Mouse (Mus musculus): ENCODE measurements around the gene Tfe3. TPM values are rescaled to one million over a fixed set of nuclear protein-coding genes. Genes with fewer than 3 reads are reported as not detected.
"Not testable (repeated sequence)": the region's sequence is repeated elsewhere in the genome, so short reads cannot be mapped to it uniquely, and the experiment has no call there.

Tfe3 gene
- 17.3 and 18.2 TPM in 2 replicates for polyA plus RNA-seq (2015; fragmentation: Nextera tagmentation; extraction: Ambion mirVana)

GRCm38 (mm10) chrX:7762137-7762920 lies at the start of gene Tfe3:
Gene Tfe3, plus strand, starts transcription at chrX:7762560.
- Histone ChIP-seq H3K27ac (replicated peaks) (peak within 1 kb of the TSS; percentile 89), H3K9me3 (ENCODE audit: control insufficient read depth, low read length) (no peaks in the 10 kb centered on the region), H3K4me2 (replicated peaks; ENCODE audit: low read depth) (peak within 1 kb of the TSS; percentile 61), H3K36me3 (ENCODE audit: control insufficient read depth, insufficient read depth, low read length) (no peaks in the 10 kb centered on the region), H3K27me3 (ENCODE audit: control insufficient read depth, insufficient read depth, low read length) (no peaks in the 10 kb centered on the region), H3K4me3 (ENCODE audit: low read depth, low read length) (peak within 1 kb of the TSS; percentile 54), H3K9ac (ENCODE audit: low read length) (peak within 1 kb of the TSS; percentile 71), H3K4me1 (replicated peaks; ENCODE audit: control insufficient read depth, insufficient read depth) (no peaks in the 10 kb centered on the region)
- DNase-seq (ENCODE audit: low spot score) (peak; percentile 92), ATAC-seq (ENCODE audit: low FRiP score, low TSS enrichment) (peak; percentile 98)
- 22% methylated on average over 35 of the region's 38 CpGs for WGBS
- TF ChIP-seq EP300 (optimal IDR thresholded peaks at IDR 0.05) (no peak), CTCF (IDR thresholded peaks at IDR 0.05; ENCODE audit: low read depth) (0 out of 2 replicates have a peak, but pooled peaks have one; percentile 4)

GRCm38 (mm10) chrX:7713764-7714134 lies 48.6 kb upstream of the Tfe3 start:
- not testable (repeated sequence) for DNase-seq (ENCODE audit: low spot score); H3K36me3 ChIP-seq (ENCODE audit: control insufficient read depth, insufficient read depth, low read length); H3K27ac ChIP-seq (replicated peaks); ATAC-seq (ENCODE audit: low FRiP score, low TSS enrichment); H3K9me3 ChIP-seq (ENCODE audit: control insufficient read depth, low read length); H3K27me3 ChIP-seq (ENCODE audit: control insufficient read depth, insufficient read depth, low read length); H3K4me1 ChIP-seq (replicated peaks; ENCODE audit: control insufficient read depth, insufficient read depth)
- peak overlapping the region; percentile 38; the same call in 1 of the 2 replicates for H3K9ac ChIP-seq (ENCODE audit: low read length)
- peak overlapping the region; percentile 28 for H3K4me3 ChIP-seq (ENCODE audit: low read depth, low read length)
- H3K4me2 ChIP-seq (replicated peaks; ENCODE audit: low read depth), result peak overlapping the region; percentile 43
- WGBS, result 19% methylated on average over 4 of the region's 12 CpGs

GRCm38 (mm10) chrX:7714135-7714899 lies 48.0 kb upstream of the Tfe3 start, which contains the start of gene Wdr45:
Gene Wdr45, plus strand, starts transcription at chrX:7714333.
- Histone ChIP-seq H3K4me3 (ENCODE audit: low read depth, low read length) (peak within 1 kb of the TSS; percentile 28), H3K9ac (ENCODE audit: low read length) (peak within 1 kb of the TSS; percentile 38; the same call in 1 of the 2 replicates), H3K4me2 (replicated peaks; ENCODE audit: low read depth) (peak within 1 kb of the TSS; percentile 43)
- ATAC-seq (ENCODE audit: low FRiP score, low TSS enrichment) (peak; percentile 97), DNase-seq (ENCODE audit: low spot score) (peak; percentile 91)
- not testable (repeated sequence) for H3K36me3 ChIP-seq (ENCODE audit: control insufficient read depth, insufficient read depth, low read length); H3K4me1 ChIP-seq (replicated peaks; ENCODE audit: control insufficient read depth, insufficient read depth); H3K27ac ChIP-seq (replicated peaks); H3K9me3 ChIP-seq (ENCODE audit: control insufficient read depth, low read length); H3K27me3 ChIP-seq (ENCODE audit: control insufficient read depth, insufficient read depth, low read length)
- 12% methylated on average over 37 of the region's 60 CpGs for WGBS

GRCm38 (mm10) chrX:7716058-7716457 lies 46.3 kb upstream of the Tfe3 start:
- not testable (repeated sequence) for DNase-seq (ENCODE audit: low spot score); H3K27me3 ChIP-seq (ENCODE audit: control insufficient read depth, insufficient read depth, low read length); ATAC-seq (ENCODE audit: low FRiP score, low TSS enrichment); H3K4me1 ChIP-seq (replicated peaks; ENCODE audit: control insufficient read depth, insufficient read depth); H3K36me3 ChIP-seq (ENCODE audit: control insufficient read depth, insufficient read depth, low read length); H3K9me3 ChIP-seq (ENCODE audit: control insufficient read depth, low read length); H3K4me3 ChIP-seq (ENCODE audit: low read depth, low read length); H3K9ac ChIP-seq (ENCODE audit: low read length); H3K27ac ChIP-seq (replicated peaks); H3K4me2 ChIP-seq (replicated peaks; ENCODE audit: low read depth)
- peak; percentile 38 for TF ChIP-seq CTCF (IDR thresholded peaks at IDR 0.05; ENCODE audit: low read depth)
- WGBS, result 40% methylated on average over 1 of the region's 1 CpGs

- DNase-seq (ENCODE audit: low spot score), result peak; percentile 76
- H3K27me3 ChIP-seq (ENCODE audit: control insufficient read depth, insufficient read depth, low read length), result no peaks in the 10 kb centered on the region
- H3K36me3 ChIP-seq (ENCODE audit: control insufficient read depth, insufficient read depth, low read length), result no peaks in the 10 kb centered on the region
- H3K27ac ChIP-seq (replicated peaks), result peak within 1 kb of the TSS; percentile 95
- H3K9ac ChIP-seq (ENCODE audit: low read length), result peak within 1 kb of the TSS; percentile 67
- peak within 1 kb of the TSS; percentile 52 for H3K4me3 ChIP-seq (ENCODE audit: low read depth, low read length)
- H3K4me2 ChIP-seq (replicated peaks; ENCODE audit: low read depth), result peak within 1 kb of the TSS; percentile 55
- no peaks in the 10 kb centered on the region for H3K4me1 ChIP-seq (replicated peaks; ENCODE audit: control insufficient read depth, insufficient read depth)
- H3K9me3 ChIP-seq (ENCODE audit: control insufficient read depth, low read length), result no peaks in the 10 kb centered on the region
- TF ChIP-seq EP300 (optimal IDR thresholded peaks at IDR 0.05) (peak; percentile 20), CTCF (IDR thresholded peaks at IDR 0.05; ENCODE audit: low read depth) (no peak)
- ATAC-seq (ENCODE audit: low FRiP score, low TSS enrichment), result peak; percentile 94
- 16% methylated on average over 22 of the region's 22 CpGs for WGBS
These were observed 40.7 kb upstream of the Tfe3 start, which contains the start of gene Gm45208 for GRCm38 (mm10) chrX:7721514-7722281. Gene Gm45208, plus strand, starts transcription at chrX:7722245.

All from stomach, postnatal 0 days (tissue).